Mouse (Mus musculus) left cerebral cortex, adult 11 months (tissue): ENCODE data around the gene Cpsf6.
"Not testable (repeated sequence)": the region's sequence is repeated elsewhere in the genome, so short reads cannot be mapped to it uniquely, and the experiment has no call there.

Source experiments
- DNase-seq: peaks from one replicate; pipeline ENCODE4 v3.0.0; 2022; ENCODE audit warnings: low spot score

Cpsf6 gene

GRCm38 (mm10) chr10:117399839-117400238 lies 20.0 kb upstream of the Cpsf6 start:
- DNase-seq: no peak

DNA sequence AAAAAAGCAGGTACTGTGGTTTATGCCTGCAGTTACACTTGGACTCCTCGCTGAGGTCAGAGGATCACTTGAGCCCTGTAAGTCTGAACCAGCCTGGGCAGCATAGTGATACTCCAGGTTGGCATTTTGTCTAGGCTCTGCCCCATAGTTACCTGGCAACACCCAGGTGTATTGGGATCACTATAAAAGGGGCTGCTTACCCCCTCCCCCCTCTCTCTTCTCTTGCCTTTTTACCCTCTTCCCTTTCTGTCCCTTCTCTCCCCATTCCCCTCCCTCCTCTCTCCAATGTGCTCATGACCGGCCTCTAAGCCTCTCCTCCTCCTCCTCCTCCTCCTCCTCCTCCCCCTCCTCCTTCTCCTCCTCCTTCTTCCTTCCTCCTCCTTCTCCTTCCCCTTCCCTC lies 19.4 kb upstream of the Cpsf6 start:
- DNase-seq: no peak

DNA sequence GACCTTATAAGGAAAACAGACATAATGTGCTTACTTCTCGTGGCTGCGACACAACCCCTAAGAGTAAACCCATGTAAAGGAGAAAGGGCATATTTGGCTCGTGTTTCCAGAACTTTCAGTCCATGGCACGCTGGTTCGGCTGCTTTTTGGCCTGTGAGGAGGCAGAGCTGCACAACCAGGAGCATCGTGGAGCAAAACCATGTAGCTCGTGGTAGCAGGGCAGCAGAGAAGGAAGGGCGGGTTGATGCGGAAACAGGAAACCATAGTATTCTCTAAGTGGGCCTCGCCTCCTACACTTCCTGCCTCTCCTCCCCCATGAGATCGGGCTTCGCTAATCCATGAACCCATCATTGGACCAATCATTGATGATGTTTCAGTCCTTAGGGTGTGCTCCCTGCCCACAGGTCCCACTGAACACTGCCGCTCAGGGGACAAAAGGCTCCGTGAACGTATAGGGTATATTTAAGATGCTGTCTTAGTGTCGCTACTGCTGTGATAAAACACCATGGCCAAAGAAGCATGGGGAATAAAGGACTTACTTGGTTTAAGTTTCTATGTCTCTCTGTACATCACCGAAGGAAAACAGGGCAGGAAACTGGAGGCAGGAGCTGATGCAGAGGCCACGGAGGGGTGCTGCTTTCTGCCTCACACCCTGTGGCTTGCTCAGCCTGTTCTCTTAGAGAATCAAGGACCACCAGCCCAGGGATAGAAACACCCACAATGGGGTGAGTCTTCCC lies 18.4 kb upstream of the Cpsf6 start:
- DNase-seq: no peak

GRCm38 (mm10) chr10:117397106-117397625 lies 17.4 kb upstream of the Cpsf6 start:
- no peak for DNase-seq

- DNase-seq: no peak
Observed at GRCm38 (mm10) chr10:117396386-117397048, 16.7 kb upstream of the Cpsf6 start.

- no peak for DNase-seq
Observed at GRCm38 (mm10) chr10:117395801-117396200, 16.0 kb upstream of the Cpsf6 start.

DNA sequence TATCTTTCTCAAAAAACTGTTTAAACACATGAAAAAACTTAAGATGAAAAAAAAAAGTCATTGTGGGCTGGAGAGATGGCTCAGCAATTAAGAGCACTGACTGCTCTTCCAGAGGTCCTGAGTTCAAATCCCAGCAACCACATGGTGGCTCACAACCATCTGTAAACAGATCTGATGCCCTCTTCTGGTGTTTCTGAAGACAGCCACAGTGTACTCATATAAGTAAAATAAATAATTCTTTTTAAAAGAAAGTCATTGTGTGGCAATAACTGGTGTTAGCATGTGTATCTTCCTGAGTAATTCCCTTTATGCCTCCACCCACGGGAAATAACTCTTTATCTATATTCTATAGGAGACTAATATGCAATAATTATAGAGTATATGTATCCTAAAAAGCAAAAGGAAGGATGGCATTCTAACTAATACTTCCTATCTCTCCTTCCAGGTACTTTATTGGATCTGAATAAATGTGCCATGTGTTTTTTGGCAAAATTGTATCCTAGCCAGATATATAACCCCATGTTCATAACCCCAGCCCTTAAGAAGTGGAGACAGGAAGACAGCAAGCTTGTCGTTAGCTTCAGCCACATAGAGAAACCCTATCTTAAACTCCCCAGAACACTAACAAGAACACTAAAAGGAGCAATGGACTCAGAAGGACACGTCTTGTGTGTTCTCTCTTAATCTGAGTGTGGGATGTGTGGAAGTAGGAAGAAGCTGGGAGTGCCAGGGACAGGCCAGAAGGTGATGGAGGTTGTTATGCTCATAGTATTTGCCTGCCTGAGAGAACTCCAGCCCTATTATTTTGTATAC lies 15.1 kb upstream of the Cpsf6 start:
- no peak for DNase-seq

- no peak for DNase-seq
Observed at GRCm38 (mm10) chr10:117393891-117394395, 14.1 kb upstream of the Cpsf6 start.

GRCm38 (mm10) chr10:117393196-117393890 lies 13.5 kb upstream of the Cpsf6 start:
- no peak for DNase-seq

- no peak for DNase-seq
Observed at GRCm38 (mm10) chr10:117392832-117393195, 13.0 kb upstream of the Cpsf6 start.

GRCm38 (mm10) chr10:117392397-117392796 lies 12.6 kb upstream of the Cpsf6 start:
- not testable (repeated sequence) for DNase-seq

DNA sequence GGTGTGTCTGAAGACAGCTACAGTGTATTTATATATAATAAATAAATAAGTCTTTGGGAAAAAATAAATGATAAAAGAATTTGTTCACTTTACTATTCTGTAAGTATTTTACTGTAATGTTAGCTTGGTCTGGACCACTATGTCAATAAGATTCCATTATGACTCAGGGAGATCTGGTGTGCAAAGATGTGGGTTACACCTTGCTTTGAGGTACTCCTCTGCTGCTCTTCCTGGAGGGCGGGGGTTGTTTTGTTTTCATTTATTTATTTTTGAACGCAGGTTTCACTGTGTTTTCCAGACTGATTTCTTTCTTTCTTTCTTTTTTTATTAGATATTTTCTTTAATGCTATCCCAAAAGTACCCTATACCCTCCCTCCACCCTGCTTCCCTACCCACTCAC lies 12.0 kb upstream of the Cpsf6 start:
- no peak for DNase-seq

GRCm38 (mm10) chr10:117391057-117391456 lies 11.2 kb upstream of the Cpsf6 start:
- DNase-seq: no peak

GRCm38 (mm10) chr10:117389904-117390875 lies 10.4 kb upstream of the Cpsf6 start:
- DNase-seq: no peak

DNA sequence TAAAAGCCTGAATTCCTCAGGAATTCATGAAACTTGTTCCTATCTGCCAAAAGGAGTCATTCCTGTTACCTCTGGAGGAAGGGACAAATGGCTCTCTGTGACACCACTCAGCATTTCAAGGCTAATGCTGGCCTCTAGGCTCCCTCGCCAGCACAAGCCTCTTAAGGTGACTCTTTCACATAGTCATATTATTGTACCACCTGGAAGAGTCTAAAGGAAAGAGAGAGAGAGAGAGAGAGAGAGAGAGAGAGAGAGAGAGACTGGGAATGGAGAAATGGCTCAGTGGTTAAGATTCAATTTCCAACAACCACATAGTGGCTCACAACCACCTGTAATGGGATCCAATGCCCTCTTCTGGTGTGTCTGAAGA lies 9.5 kb upstream of the Cpsf6 start:
- no peak for DNase-seq

DNA sequence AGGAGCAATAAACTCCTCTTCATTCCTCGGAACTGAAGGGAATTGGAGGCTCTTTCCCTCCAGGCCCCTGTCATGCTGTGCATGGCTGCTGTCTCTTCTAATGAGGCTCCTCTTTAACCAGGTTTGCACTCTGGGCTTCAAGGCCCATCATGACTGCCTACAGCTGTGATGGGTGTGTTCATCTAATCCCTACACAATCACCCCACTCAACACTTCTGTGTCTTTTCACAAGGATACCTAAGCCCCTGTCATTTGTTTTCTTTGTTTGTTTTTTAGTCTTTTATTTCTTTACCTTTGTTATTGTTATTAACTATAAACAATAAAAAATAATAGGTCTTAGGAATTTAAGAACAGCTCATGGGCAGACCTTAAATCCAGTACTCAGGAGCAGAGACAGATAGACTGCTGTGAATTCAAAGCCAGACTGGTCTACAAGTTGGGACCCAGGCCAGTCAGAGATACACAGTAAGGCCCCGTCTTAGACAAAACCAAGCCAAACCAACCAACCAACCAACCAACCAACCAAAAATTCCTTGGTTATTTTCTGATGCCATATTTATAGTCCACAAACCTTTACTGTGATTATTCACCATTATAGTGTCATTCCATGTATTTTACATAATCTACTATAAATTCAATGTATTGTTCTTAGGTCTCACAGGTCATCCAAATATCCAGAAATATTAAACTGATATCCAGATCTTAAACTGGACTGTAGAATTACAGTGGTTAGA lies 9.0 kb upstream of the Cpsf6 start:
- DNase-seq: no peak

- not testable (repeated sequence) for DNase-seq
Observed at GRCm38 (mm10) chr10:117387961-117388636, 8.3 kb upstream of the Cpsf6 start.

DNA sequence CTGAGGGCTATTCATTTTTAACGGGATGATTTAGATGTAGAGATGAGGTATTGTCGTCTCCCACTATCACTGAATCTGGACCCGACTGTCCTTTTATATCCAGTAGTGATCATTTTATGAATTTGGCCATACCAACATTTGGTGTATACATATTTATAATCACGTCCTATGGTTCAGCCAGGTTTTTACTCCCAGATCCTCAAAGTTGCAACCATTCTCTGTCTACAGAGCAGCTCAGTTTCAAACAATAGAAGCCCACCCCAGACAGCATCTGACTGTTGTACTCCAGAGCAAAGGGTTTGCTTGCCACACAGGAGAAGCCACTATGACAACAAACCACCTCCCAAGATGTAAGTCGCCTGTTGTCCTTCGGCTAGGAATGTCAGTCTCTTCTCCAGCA lies 7.2 kb upstream of the Cpsf6 start:
- no peak for DNase-seq

GRCm38 (mm10) chr10:117386261-117386660 lies 6.4 kb upstream of the Cpsf6 start:
- DNase-seq: no peak
